Mouse (Mus musculus): ENCODE data around the gene AU022252.

GRCm38 (mm10) chr4:119247462-119248235 is 15.1 kb upstream of the AU022252 start:
- TF ChIP-seq CTCF (IDR thresholded peaks at IDR 0.05; ENCODE audit: control insufficient read depth, insufficient read depth, insufficient read length) (peak; percentile 87), USF1 (IDR thresholded peaks at IDR 0.05; ENCODE audit: low read depth) (no peak), MYOD1 (IDR thresholded peaks at IDR 0.05; ENCODE audit: control insufficient read depth, insufficient read length, low read depth) (no peak), MAX (IDR thresholded peaks at IDR 0.05) (no peak)

Data from C2C12 (cell line).